Mouse (Mus musculus) liver, embryonic 15.5 days (tissue): ENCODE measurements at regions not wholly inside any gene's neighbourhood (a gene's known extent, or its start where the extent isn't known, plus 50 kb on each side); places are given as distances from the start of the nearest gene placed in this dataset.

Experiments
- ATAC-seq: fragments of 200-750 bp; cut with Nextera tagmentation; 2 replicates; pipeline ENCODE4 v1.8.0; 2017; ENCODE audit warnings: moderate number of reproducible peaks, mild to moderate bottlenecking, moderate library complexity; ENCODE audit not compliant: insufficient read depth
- H3K27ac ChIP-seq: fragments of 300-500 bp; sonication (generic); replicated peaks from 2 replicates; pipeline ENCODE4 v1.5.1; 2015; ENCODE audit warnings: mild to moderate bottlenecking, inconsistent platforms
- H3K27me3 ChIP-seq: fragments of 300-500 bp; sonication (generic); 2 replicates; pipeline ENCODE4 v1.6.1; 2015; ENCODE audit warnings: mild to moderate bottlenecking, inconsistent platforms
- H3K36me3 ChIP-seq: fragments of 300-500 bp; sonication (generic); replicated peaks from 2 replicates; pipeline ENCODE4 v1.6.1; 2015; ENCODE audit warnings: moderate library complexity, mild to moderate bottlenecking, inconsistent platforms
- H3K4me1 ChIP-seq: fragments of 300-500 bp; sonication (generic); replicated peaks from 2 replicates; pipeline ENCODE4 v1.6.1; 2015; ENCODE audit warnings: inconsistent platforms
- H3K4me2 ChIP-seq: fragments of 300-500 bp; sonication (generic); 2 replicates; pipeline ENCODE4 v1.6.1; 2015; ENCODE audit warnings: moderate library complexity, mild to moderate bottlenecking, inconsistent platforms
- H3K4me3 ChIP-seq: fragments of 300-500 bp; sonication (generic); replicated peaks from 2 replicates; pipeline ENCODE4 v1.5.1; 2015; ENCODE audit warnings: mild to moderate bottlenecking, inconsistent platforms
- H3K9ac ChIP-seq: fragments of 300-500 bp; sonication (generic); 2 replicates; pipeline ENCODE4 v1.6.1; 2015; ENCODE audit warnings: moderate library complexity, mild to moderate bottlenecking, inconsistent platforms
- H3K9me3 ChIP-seq: fragments of 300-500 bp; sonication (generic); replicated peaks from 2 replicates; pipeline ENCODE4 v1.6.1; 2016; ENCODE audit warnings: inconsistent platforms
- WGBS: fragments of 180-500 bp; shearing (Covaris S2); methylation state at CpG from one replicate; pipeline ENCODE4 v1.1.7; 2015; ENCODE audit warnings: mixed read lengths; ENCODE audit not compliant: insufficient replicate concordance; 5-methylcytosine and 5-hydroxymethylcytosine counted together

DNA sequence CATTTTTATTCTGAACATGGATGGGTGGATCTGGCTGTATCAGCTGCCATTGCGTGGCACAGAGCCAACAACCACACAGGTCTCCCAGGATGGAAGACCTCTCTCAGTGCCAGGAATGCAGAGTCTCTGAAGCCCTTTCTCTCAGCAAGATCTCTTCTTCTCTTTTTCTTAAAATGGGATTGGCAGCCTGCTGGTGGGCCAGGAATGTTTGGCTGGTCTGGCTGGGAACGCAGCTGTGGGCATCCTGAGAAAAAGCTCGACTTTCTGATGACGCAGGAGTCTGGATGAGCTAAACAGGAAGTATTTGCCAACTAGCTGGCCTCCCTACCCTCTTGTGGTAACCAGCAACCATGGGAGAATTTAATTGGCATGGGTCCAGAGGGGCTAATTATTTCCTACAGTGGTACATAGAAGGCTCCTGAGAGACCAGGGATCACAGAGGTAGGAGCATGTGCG is 89.4 kb upstream of the Lrig1 start:
- no peak overlapping the region for H3K27ac ChIP-seq
- no peaks in the 10 kb centered on the region for H3K27me3 ChIP-seq
- WGBS, result 55% methylated on average over 5 of the region's 5 CpGs
- H3K9ac ChIP-seq, result no peak overlapping the region
- H3K4me1 ChIP-seq, result no peaks in the 10 kb centered on the region
- H3K36me3 ChIP-seq, result no peaks in the 10 kb centered on the region
- H3K4me3 ChIP-seq, result no peak overlapping the region
- ATAC-seq, result no peak
- H3K9me3 ChIP-seq, result no peaks in the 10 kb centered on the region
- no peak overlapping the region for H3K4me2 ChIP-seq

DNA sequence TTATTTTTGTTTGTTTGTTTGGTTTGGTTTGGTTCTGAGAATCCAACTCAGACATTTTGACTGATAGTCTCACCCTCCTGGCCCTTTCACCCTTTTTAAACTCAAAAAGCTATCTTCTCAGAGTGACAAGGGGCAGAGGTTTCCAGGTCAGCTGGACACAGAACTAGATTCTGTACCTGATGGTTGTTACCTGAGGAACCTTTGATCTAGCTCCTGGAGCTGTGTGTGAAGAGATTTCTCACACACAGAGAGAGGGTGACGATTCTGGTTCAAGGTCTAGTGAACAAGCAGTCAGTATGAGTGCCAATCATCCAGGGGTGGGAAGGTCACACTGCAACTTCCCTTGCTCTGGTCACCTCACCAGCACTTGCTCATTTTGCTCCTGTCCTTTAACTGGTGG is 83.5 kb upstream of the Lrig1 start:
- 56% methylated on average over 1 of the region's 1 CpGs for WGBS
- no peak overlapping the region for H3K4me3 ChIP-seq
- H3K9me3 ChIP-seq, result no peaks in the 10 kb centered on the region
- 0 out of 2 replicates have a peak, but pooled peaks cover 6% of the 10 kb centered on the region for H3K4me1 ChIP-seq
- ATAC-seq, result no peak
- no peak overlapping the region for H3K9ac ChIP-seq
- H3K36me3 ChIP-seq, result no peaks in the 10 kb centered on the region
- no peak overlapping the region for H3K27ac ChIP-seq
- no peak overlapping the region for H3K4me2 ChIP-seq
- H3K27me3 ChIP-seq, result no peaks in the 10 kb centered on the region

GRCm38 (mm10) chr6:94780621-94781020 is 80.7 kb upstream of the Lrig1 start:
- Histone ChIP-seq H3K9ac (no peak overlapping the region), H3K4me2 (no peak overlapping the region), H3K27me3 (no peaks in the 10 kb centered on the region; the same call in 1 of the 2 replicates), H3K27ac (no peak overlapping the region), H3K4me3 (no peak overlapping the region), H3K36me3 (no peaks in the 10 kb centered on the region), H3K4me1 (0 out of 2 replicates have a peak, but pooled peaks cover 6% of the 10 kb centered on the region), H3K9me3 (no peaks in the 10 kb centered on the region)
- ATAC-seq, result no peak
- WGBS, result 66% methylated on average over 4 of the region's 4 CpGs

DNA sequence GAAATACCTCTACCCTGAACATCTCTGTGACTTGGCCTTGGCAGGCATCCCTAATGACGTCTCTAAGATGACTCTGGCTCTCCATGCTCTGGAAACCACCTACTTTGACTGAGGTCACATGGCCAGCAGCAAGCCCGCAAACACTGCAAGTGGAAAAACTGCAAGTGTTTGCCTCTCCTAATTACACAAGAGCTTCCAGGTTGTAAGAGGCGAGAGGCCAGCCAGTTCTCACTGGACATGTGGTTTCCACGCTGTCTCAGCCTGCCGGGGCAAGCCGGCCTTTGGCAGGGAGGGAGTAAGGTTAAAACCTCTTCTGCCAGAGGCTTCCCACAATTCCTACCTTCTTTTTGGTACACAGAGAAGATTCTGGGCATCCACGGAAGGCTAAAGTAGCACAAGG is 79.9 kb upstream of the Lrig1 start:
- peaks cover under 1% of the 10 kb centered on the region for H3K27me3 ChIP-seq
- no peak overlapping the region for H3K4me2 ChIP-seq
- ATAC-seq, result peak; percentile 67
- no peaks in the 10 kb centered on the region for H3K9me3 ChIP-seq
- WGBS, result 48% methylated on average over 7 of the region's 7 CpGs
- H3K9ac ChIP-seq, result no peak overlapping the region
- H3K27ac ChIP-seq, result no peak overlapping the region
- H3K4me1 ChIP-seq, result 0 out of 2 replicates have a peak, but pooled peaks cover 6% of the 10 kb centered on the region
- H3K36me3 ChIP-seq, result no peaks in the 10 kb centered on the region
- H3K4me3 ChIP-seq, result no peak overlapping the region

DNA sequence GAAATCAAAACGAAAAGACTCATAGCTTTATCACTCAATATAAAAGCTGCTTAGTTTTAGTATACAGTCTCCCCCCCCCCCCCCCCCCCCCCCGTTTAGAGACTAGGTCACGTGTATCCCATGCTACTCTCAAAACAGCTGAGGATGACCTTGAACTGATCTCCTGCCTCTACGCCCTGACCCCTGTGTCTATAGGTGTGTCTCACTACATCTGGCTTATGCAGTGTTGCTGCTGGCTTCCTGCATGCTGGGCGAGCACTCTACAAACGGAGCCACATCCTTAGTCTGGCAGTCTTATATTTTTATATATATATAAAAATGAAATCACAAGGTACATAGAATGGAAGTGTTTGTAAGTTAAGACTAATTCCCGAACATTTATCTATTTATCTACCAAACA is 79.3 kb upstream of the Lrig1 start:
- 44% methylated on average over 7 of the region's 7 CpGs for WGBS
- Histone ChIP-seq H3K27ac (no peak overlapping the region), H3K4me1 (0 out of 2 replicates have a peak, but pooled peaks cover 6% of the 10 kb centered on the region), H3K4me2 (no peak overlapping the region), H3K36me3 (no peaks in the 10 kb centered on the region), H3K4me3 (no peak overlapping the region), H3K9ac (no peak overlapping the region), H3K27me3 (peaks cover 7% of the 10 kb centered on the region), H3K9me3 (no peaks in the 10 kb centered on the region)
- ATAC-seq, result no peak

GRCm38 (mm10) chr6:94778797-94779196 is 78.8 kb upstream of the Lrig1 start:
- peaks cover 11% of the 10 kb centered on the region for H3K27me3 ChIP-seq
- H3K4me1 ChIP-seq, result 0 out of 2 replicates have a peak, but pooled peaks cover 6% of the 10 kb centered on the region
- no peaks in the 10 kb centered on the region for H3K36me3 ChIP-seq
- H3K27ac ChIP-seq, result no peak overlapping the region
- ATAC-seq, result no peak
- no peak overlapping the region for H3K4me2 ChIP-seq
- no peaks in the 10 kb centered on the region for H3K9me3 ChIP-seq
- no peak overlapping the region for H3K4me3 ChIP-seq
- H3K9ac ChIP-seq, result no peak overlapping the region
- WGBS, result 64% methylated on average over 1 of the region's 1 CpGs

- ATAC-seq, result no peak
- H3K4me3 ChIP-seq, result no peak overlapping the region
- H3K27me3 ChIP-seq, result peaks cover 32% of the 10 kb centered on the region
- no peaks in the 10 kb centered on the region for H3K36me3 ChIP-seq
- H3K9ac ChIP-seq, result no peak overlapping the region
- H3K4me2 ChIP-seq, result no peak overlapping the region
- H3K27ac ChIP-seq, result no peak overlapping the region
- 49% methylated on average over 4 of the region's 4 CpGs for WGBS
- H3K9me3 ChIP-seq, result no peaks in the 10 kb centered on the region
- 0 out of 2 replicates have a peak, but pooled peaks cover 6% of the 10 kb centered on the region for H3K4me1 ChIP-seq
Measured at GRCm38 (mm10) chr6:94776585-94776984, 76.6 kb upstream of the Lrig1 start.

DNA sequence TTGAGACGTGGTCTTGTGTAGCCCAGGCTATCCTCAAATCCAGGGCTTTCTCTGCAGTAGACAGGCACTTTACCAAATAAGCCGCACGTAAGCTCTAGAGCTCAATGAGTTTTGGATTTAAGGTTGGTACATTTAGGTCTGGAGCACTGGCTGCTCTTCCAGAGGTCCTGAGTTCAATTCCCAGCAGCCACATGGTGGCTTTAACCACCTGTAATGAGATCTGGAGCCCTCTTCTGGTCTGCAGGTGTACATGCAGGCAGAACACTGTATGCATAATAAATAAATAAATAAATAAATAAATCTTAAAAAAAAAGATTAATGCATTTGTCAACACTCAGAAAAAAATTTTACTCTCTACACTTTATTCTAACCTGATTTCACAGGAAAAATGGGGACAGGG is 74.9 kb upstream of the Lrig1 start:
- H3K27me3 ChIP-seq, result peaks cover 32% of the 10 kb centered on the region
- H3K9ac ChIP-seq, result no peak overlapping the region
- H3K36me3 ChIP-seq, result no peaks in the 10 kb centered on the region
- 0 out of 2 replicates have a peak, but pooled peaks cover 5% of the 10 kb centered on the region for H3K4me1 ChIP-seq
- H3K27ac ChIP-seq, result no peak overlapping the region
- 76% methylated on average over 3 of the region's 3 CpGs for WGBS
- H3K4me3 ChIP-seq, result no peak overlapping the region
- no peaks in the 10 kb centered on the region for H3K9me3 ChIP-seq
- no peak for ATAC-seq
- H3K4me2 ChIP-seq, result no peak overlapping the region

GRCm38 (mm10) chr6:94773604-94774486 is 73.9 kb upstream of the Lrig1 start:
- 3% methylated on average over 27 of the region's 27 CpGs for WGBS
- Histone ChIP-seq H3K4me2 (peak overlapping the region; percentile 31), H3K4me3 (no peak overlapping the region), H3K9ac (no peak overlapping the region), H3K4me1 (no peaks in the 10 kb centered on the region), H3K27ac (no peak overlapping the region), H3K9me3 (no peaks in the 10 kb centered on the region), H3K27me3 (peaks cover 32% of the 10 kb centered on the region), H3K36me3 (no peaks in the 10 kb centered on the region)
- no peak for ATAC-seq

DNA sequence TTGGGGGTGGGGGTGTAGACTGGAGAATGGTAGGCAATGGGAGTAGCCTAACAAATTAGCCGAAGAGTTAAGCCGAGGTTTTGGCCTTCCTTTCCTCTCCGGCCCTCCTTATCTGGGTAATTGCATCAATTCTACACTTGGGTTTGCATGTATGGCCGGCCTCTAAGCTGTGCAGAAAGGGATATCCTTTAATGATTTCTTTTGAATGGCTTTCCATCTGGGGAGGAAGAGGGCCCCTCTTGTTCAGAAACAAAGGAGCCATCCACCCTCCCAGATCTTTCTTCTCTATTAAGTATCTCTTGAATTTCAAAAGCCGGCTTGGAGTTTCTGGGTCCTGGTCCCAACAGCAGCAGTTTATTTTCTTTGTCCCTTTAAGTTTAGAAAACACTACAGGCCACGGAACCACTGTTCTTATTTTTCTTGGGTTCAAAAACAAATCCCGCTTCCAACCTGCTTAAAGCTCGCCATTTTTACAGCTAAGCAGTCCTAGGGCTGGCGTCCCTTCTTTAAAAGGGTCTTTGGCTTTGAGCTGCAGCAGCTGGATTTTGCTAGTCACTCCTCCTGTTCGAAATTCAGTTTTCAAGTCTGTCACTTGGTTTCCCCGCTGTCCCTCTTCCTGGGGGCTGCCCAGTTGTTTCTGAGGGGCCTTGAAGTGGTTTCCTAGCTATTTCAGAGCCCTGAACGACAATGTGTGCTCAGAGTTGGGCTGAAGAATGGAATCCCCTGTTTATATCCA is 73.1 kb upstream of the Lrig1 start:
- Histone ChIP-seq H3K36me3 (no peaks in the 10 kb centered on the region), H3K9me3 (no peaks in the 10 kb centered on the region), H3K27me3 (peaks cover 32% of the 10 kb centered on the region), H3K4me1 (no peaks in the 10 kb centered on the region), H3K9ac (no peak overlapping the region), H3K27ac (no peak overlapping the region), H3K4me3 (no peak overlapping the region), H3K4me2 (peak overlapping the region; percentile 31; the same call in 1 of the 2 replicates)
- no peak for ATAC-seq
- WGBS, result 16% methylated on average over 12 of the region's 12 CpGs

GRCm38 (mm10) chr6:94772391-94772790 is 72.4 kb upstream of the Lrig1 start:
- no peak overlapping the region for H3K9ac ChIP-seq
- H3K27me3 ChIP-seq, result peaks cover 32% of the 10 kb centered on the region
- no peak overlapping the region for H3K4me2 ChIP-seq
- ATAC-seq, result no peak
- H3K4me3 ChIP-seq, result no peak overlapping the region
- 29% methylated on average over 7 of the region's 7 CpGs for WGBS
- no peaks in the 10 kb centered on the region for H3K9me3 ChIP-seq
- H3K4me1 ChIP-seq, result no peaks in the 10 kb centered on the region
- H3K36me3 ChIP-seq, result no peaks in the 10 kb centered on the region
- H3K27ac ChIP-seq, result no peak overlapping the region
